Mouse (Mus musculus): ENCODE data around the gene Sf3a1.
A peak's percentile ranks its signal among the peaks of the same experiment; 100 is the strongest.

DNA sequence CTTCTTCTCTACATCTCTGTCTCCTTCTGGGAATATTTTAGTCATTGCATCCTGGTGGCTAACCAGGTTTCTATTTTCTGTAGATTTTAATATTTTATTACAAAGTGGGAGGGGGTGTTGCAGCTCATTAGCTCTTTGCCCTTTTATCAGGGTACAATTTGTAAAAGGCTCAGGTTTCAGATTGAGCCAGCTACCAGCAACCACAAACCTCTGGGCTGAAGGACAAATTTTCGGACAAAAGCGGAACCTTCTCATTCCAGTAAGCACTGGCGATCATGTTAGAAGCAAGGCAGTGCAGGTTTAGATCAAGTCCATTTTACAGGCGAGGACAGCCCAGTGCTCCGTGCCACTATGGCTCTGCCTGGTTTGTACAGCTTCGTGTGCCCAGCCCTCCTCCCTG is 25.8 kb upstream of the Sf3a1 start:
- TF ChIP-seq NRF1 (IDR thresholded peaks at IDR 0.05; ENCODE audit: insufficient read depth, low read depth, low read length, poor library complexity, severe bottlenecking) (no peak), CTCF (IDR thresholded peaks at IDR 0.05 in 2 of 3, conservative IDR thresholded peaks at IDR 0.05 in 1 of 3; ENCODE audit: control insufficient read depth in 1 of 3, insufficient read depth in 1 of 3, low read depth in 2 of 3, low read length in 3 of 3, poor library complexity in 1 of 3, severe bottlenecking in 1 of 3) (no peak), ZC3H11A (IDR thresholded peaks at IDR 0.05; ENCODE audit: low read depth, low read length) (no peak), E2F4 (IDR thresholded peaks at IDR 0.05; ENCODE audit: borderline replicate concordance, low read depth, low read length) (no peak), HCFC1 (IDR thresholded peaks at IDR 0.05; ENCODE audit: low read depth, low read length) (no peak), MEF2A (IDR thresholded peaks at IDR 0.05; ENCODE audit: extremely low read depth, insufficient replicate concordance, low read depth, low read length, poor library complexity, severe bottlenecking) (no peak), POLR2A (IDR thresholded peaks at IDR 0.05; ENCODE audit: control insufficient read depth in 1 of 2, insufficient read depth in 1 of 2, low read depth in 1 of 2, low read length in 2 of 2, poor library complexity in 1 of 2) (no peak), MAFK (IDR thresholded peaks at IDR 0.05; ENCODE audit: borderline replicate concordance, low read depth, low read length) (no peak), ZNF384 (IDR thresholded peaks at IDR 0.05; ENCODE audit: low read depth, low read length) (no peak), ELF1 (IDR thresholded peaks at IDR 0.05; ENCODE audit: low read depth, low read length) (no peak), CHD1 (IDR thresholded peaks at IDR 0.05; ENCODE audit: low read depth, low read length) (no peak), ETS1 (IDR thresholded peaks at IDR 0.05; ENCODE audit: low read depth, low read length) (no peak), EP300 (IDR thresholded peaks at IDR 0.05; ENCODE audit: low read depth in 1 of 2, low read length in 2 of 2) (0 out of 4 replicates have a peak, but pooled peaks of 1 of the 2 experiments have one; percentile 24)
